Mouse (Mus musculus): ENCODE measurements at regions not wholly inside any gene's neighbourhood (a gene's known extent, or its start where the extent isn't known, plus 50 kb on each side); places are given as distances from the start of the nearest gene placed in this dataset.

- TF ChIP-seq POLR2A (IDR thresholded peaks at IDR 0.05; ENCODE audit: low read depth, low read length): no peak
- no peak for TF ChIP-seq CTCF (IDR thresholded peaks at IDR 0.05; ENCODE audit: extremely low read depth, insufficient read depth, insufficient read length, insufficient replicate concordance)
These were observed 171.3 kb upstream of the Myt1l start for GRCm38 (mm10) chr12:29356681-29357397.

All from spleen, adult 2 months (tissue).